Mouse (Mus musculus): ENCODE data around the gene Olfr372.
A peak's percentile ranks its signal among the peaks of the same experiment; 100 is the strongest.
"Not testable (repeated sequence)": the region's sequence is repeated elsewhere in the genome, so short reads cannot be mapped to it uniquely, and the experiment has no call there.

Gene Olfr372

GRCm38 (mm10) chr8:72040918-72041317 is at the start of gene Olfr372:
TSS of gene Olfr372 (plus strand) at chr8:72041218.
- DNase-seq, result not testable (repeated sequence)

GRCm38 (mm10) chr8:71999434-71999833 is 41.6 kb upstream of the Olfr372 start:
- DNase-seq, result no peak

GRCm38 (mm10) chr8:72000223-72000622 is 40.8 kb upstream of the Olfr372 start:
- no peak for DNase-seq

- no peak for DNase-seq
These were observed 38.1 kb upstream of the Olfr372 start for GRCm38 (mm10) chr8:72002942-72003341.

- no peak for DNase-seq
These were observed 35.1 kb upstream of the Olfr372 start for GRCm38 (mm10) chr8:72005912-72006311.

- no peak for DNase-seq
These were observed 34.3 kb upstream of the Olfr372 start for GRCm38 (mm10) chr8:72006763-72007162.

- no peak for DNase-seq
These were observed 32.8 kb upstream of the Olfr372 start for GRCm38 (mm10) chr8:72008134-72008641.

GRCm38 (mm10) chr8:72009473-72009872 is 31.5 kb upstream of the Olfr372 start, which contains the start of gene Cyp4f18:
TSS of gene Cyp4f18 (minus strand) at chr8:72009626.
- no peak for DNase-seq

GRCm38 (mm10) chr8:72013506-72014228 is 27.4 kb upstream of the Olfr372 start:
- DNase-seq, result not testable (repeated sequence)

GRCm38 (mm10) chr8:72017339-72017738 is 23.7 kb upstream of the Olfr372 start:
- not testable (repeated sequence) for DNase-seq

GRCm38 (mm10) chr8:72018141-72018540 is 22.9 kb upstream of the Olfr372 start:
- no peak for DNase-seq

GRCm38 (mm10) chr8:72019022-72019421 is 22.0 kb upstream of the Olfr372 start:
- not testable (repeated sequence) for DNase-seq

- no peak for DNase-seq
These were observed 21.2 kb upstream of the Olfr372 start for GRCm38 (mm10) chr8:72019816-72020215.

- DNase-seq, result peak; percentile 38
These were observed 16.1 kb upstream of the Olfr372 start for GRCm38 (mm10) chr8:72024886-72025285.

- DNase-seq, result peak; percentile 58
These were observed 8.1 kb upstream of the Olfr372 start for GRCm38 (mm10) chr8:72032926-72033325.

GRCm38 (mm10) chr8:72042493-72042892 is 1.5 kb downstream of the Olfr372 start:
- no peak for DNase-seq

GRCm38 (mm10) chr8:72054633-72055032 is 13.6 kb downstream of the Olfr372 start:
- not testable (repeated sequence) for DNase-seq

- DNase-seq, result not testable (repeated sequence)
These were observed 16.6 kb downstream of the Olfr372 start for GRCm38 (mm10) chr8:72057643-72058042.

GRCm38 (mm10) chr8:72066819-72067399 is 25.9 kb downstream of the Olfr372 start:
- DNase-seq, result not testable (repeated sequence)

GRCm38 (mm10) chr8:72082877-72083276 is 41.9 kb downstream of the Olfr372 start, which contains the start of gene Olfr373:
TSS of gene Olfr373 (plus strand) at chr8:72083177.
- not testable (repeated sequence) for DNase-seq

GRCm38 (mm10) chr8:72084744-72085143 is 43.7 kb downstream of the Olfr372 start:
- DNase-seq, result no peak

GRCm38 (mm10) chr8:72087611-72088010 is 46.6 kb downstream of the Olfr372 start:
- not testable (repeated sequence) for DNase-seq

GRCm38 (mm10) chr8:72096721-72097120 is 55.7 kb downstream of the Olfr372 start:
- DNase-seq, result not testable (repeated sequence)

Measured in thymus, postnatal 25 days (tissue).